ENCODE assay signal across 8 mouse cellular contexts in genomic region chr3:116661288-116661869, GRCm38 (mm10). TPM values are rescaled to one million over a fixed set of nuclear protein-coding genes. Genes with fewer than 3 reads are reported as not detected.
DNase-seq lines count a peak whose midpoint lies in the region; ATAC-seq lines count a peak whose summit lies in the region.

No protein-coding gene starts in this region.

- 3% methylated on average over 16 of the region's 16 CpGs for WGBS in kidney, embryonic 16.5 days
- WGBS in midbrain, embryonic 11.5 days = 9% methylated on average over 16 of the region's 16 CpGs

- intact Hi-C loops in left cerebral cortex, postnatal 14 days (cut with DNase I) = no loop called here
- intact Hi-C loops in gastrocnemius, postnatal 36 days (cut with DNase I) = loop anchor here (10.0 kb wide), 2 partner anchors 173 to 327 kb away; no protein-coding TSS in a partner anchor

- peak overlapping the region; percentile 65 for H3K4me2 ChIP-seq in kidney, embryonic 16.5 days (replicated peaks; ENCODE audit: low read depth, low read length)
- peak overlapping the region; percentile 75 for H3K4me2 ChIP-seq in midbrain, embryonic 11.5 days

- ATAC-seq in kidney, embryonic 16.5 days (ENCODE audit: low FRiP score, low TSS enrichment) = no peak
- 0 out of 2 replicates have a peak, but pooled peaks have one; percentile 0 for ATAC-seq in midbrain, embryonic 11.5 days (ENCODE audit: low FRiP score)

- no peak for DNase-seq in kidney, adult 11 months
- peak; percentile 53 for DNase-seq in adipocyte (ENCODE audit: low spot score)
- DNase-seq in forelimb bud, embryonic 11.5 days (ENCODE audit: low read depth, low spot score) = peak; percentile 14
- peak; percentile 95 for DNase-seq in midbrain, embryonic 11.5 days (ENCODE audit: low spot score, missing footprints)
- no peak for DNase-seq in left cerebral cortex, postnatal 14 days (ENCODE audit: low spot score in 2 of 2)
- DNase-seq in adrenal gland, postnatal 36 days = no peak
- DNase-seq in gastrocnemius, postnatal 36 days = no peak

- H3K27me3 ChIP-seq in kidney, embryonic 16.5 days (ENCODE audit: insufficient read depth, low read length) = no peaks in the 10 kb centered on the region
- H3K27me3 ChIP-seq in midbrain, embryonic 11.5 days (ENCODE audit: control insufficient read depth, insufficient read depth, low read length) = no peaks in the 10 kb centered on the region

- no peaks in the 10 kb centered on the region for H3K36me3 ChIP-seq in kidney, embryonic 16.5 days (ENCODE audit: insufficient read depth, low read length)
- H3K36me3 ChIP-seq in midbrain, embryonic 11.5 days (ENCODE audit: control insufficient read depth, insufficient read depth, low read length) = no peaks in the 10 kb centered on the region

- H3K9me3 ChIP-seq in kidney, embryonic 16.5 days (ENCODE audit: low read length) = no peaks in the 10 kb centered on the region
- H3K9me3 ChIP-seq in midbrain, embryonic 11.5 days (ENCODE audit: control insufficient read depth, low read length) = no peaks in the 10 kb centered on the region

- H3K9ac ChIP-seq in kidney, embryonic 16.5 days (replicated peaks; ENCODE audit: low read length) = peak overlapping the region; percentile 99
- H3K9ac ChIP-seq in midbrain, embryonic 11.5 days (ENCODE audit: low read length) = peak overlapping the region; percentile 97

- peak overlapping the region; percentile 95 for H3K4me3 ChIP-seq in kidney, embryonic 16.5 days (ENCODE audit: low read length)
- peak overlapping the region; percentile 95 for H3K4me3 ChIP-seq in midbrain, embryonic 11.5 days (ENCODE audit: low read depth, low read length)

- H3K27ac ChIP-seq in kidney, embryonic 16.5 days (ENCODE audit: low read length) = peak overlapping the region; percentile 96
- H3K27ac ChIP-seq in midbrain, embryonic 11.5 days (ENCODE audit: low read depth, low read length) = peak overlapping the region; percentile 80; the same call in 1 of the 2 replicates

- H3K4me1 ChIP-seq in kidney, embryonic 16.5 days (ENCODE audit: insufficient read depth, low read length) = peaks cover 26% of the 10 kb centered on the region
- peaks cover 19% of the 10 kb centered on the region for H3K4me1 ChIP-seq in midbrain, embryonic 11.5 days (ENCODE audit: control insufficient read depth, insufficient read depth, low read length)

RNA-seq across cellular contexts. Expression of gene Mfsd14a, which starts 1.1 kb away (rescaled TPM):
- 104 TPM in 2 replicates for polyA plus RNA-seq in kidney, embryonic 16.5 days (2015; fragmentation: Nextera tagmentation; extraction: Ambion mirVana)
- polyA plus RNA-seq in midbrain, embryonic 11.5 days (2014; fragmentation: Nextera tagmentation; extraction: Ambion mirVana) = 88.7 and 91.6 TPM in 2 replicates
- 10 to 100 TPM; 58.7 to 62.9 TPM for total RNA-seq in left cerebral cortex, postnatal 14 days (2021)
- total RNA-seq in adrenal gland, postnatal 36 days (2021) = 10 to 100 TPM; 61.3 to 61.7 TPM
- total RNA-seq in gastrocnemius, postnatal 36 days (2021) = 10 to 100 TPM; 10.2 to 11.0 TPM

RNA-seq across cellular contexts. Expression of gene Gm43191, which starts 19.7 kb away (rescaled TPM):
- 0.37 TPM in 1 of 2 replicates, not detected in the other for polyA plus RNA-seq in kidney, embryonic 16.5 days (2015; fragmentation: Nextera tagmentation; extraction: Ambion mirVana)
- not detected in 2 replicates for polyA plus RNA-seq in midbrain, embryonic 11.5 days (2014; fragmentation: Nextera tagmentation; extraction: Ambion mirVana)
- not detected for total RNA-seq in left cerebral cortex, postnatal 14 days (2021)
- not detected for total RNA-seq in adrenal gland, postnatal 36 days (2021)
- total RNA-seq in gastrocnemius, postnatal 36 days (2021) = not detected

RNA-seq across cellular contexts. Expression of gene Trmt13, which starts 47.0 kb away (rescaled TPM):
- polyA plus RNA-seq in kidney, embryonic 16.5 days (2015; fragmentation: Nextera tagmentation; extraction: Ambion mirVana) = 22.5 and 28.1 TPM in 2 replicates
- polyA plus RNA-seq in midbrain, embryonic 11.5 days (2014; fragmentation: Nextera tagmentation; extraction: Ambion mirVana) = 21.1 and 23.5 TPM in 2 replicates
- total RNA-seq in left cerebral cortex, postnatal 14 days (2021) = 10 to 100 TPM; 13.9 to 14.1 TPM
- 10 to 100 TPM; 11.3 to 14.7 TPM for total RNA-seq in adrenal gland, postnatal 36 days (2021)
- total RNA-seq in gastrocnemius, postnatal 36 days (2021) = 1 to 10 TPM; 3.9 to 5.3 TPM

RNA-seq across cellular contexts. Expression of gene Slc35a3, which starts 51.3 kb away (rescaled TPM):
- polyA plus RNA-seq in kidney, embryonic 16.5 days (2015; fragmentation: Nextera tagmentation; extraction: Ambion mirVana) = 18.2 and 18.4 TPM in 2 replicates
- polyA plus RNA-seq in midbrain, embryonic 11.5 days (2014; fragmentation: Nextera tagmentation; extraction: Ambion mirVana) = 7.9 and 8.2 TPM in 2 replicates
- 10 to 100 TPM; 14.1 to 15.9 TPM for total RNA-seq in left cerebral cortex, postnatal 14 days (2021)
- total RNA-seq in adrenal gland, postnatal 36 days (2021) = 10 to 100 TPM; 23.1 to 33.5 TPM
- total RNA-seq in gastrocnemius, postnatal 36 days (2021) = 1 to 10 TPM; 5.6 to 7.1 TPM

Comparison
In these comparisons a context has a peak if more than half of its experiments do, and no peak if none do; other contexts are left out.
1. DNase-seq: peak in adipocyte (single experiment), forelimb bud, embryonic 11.5 days (single experiment) and midbrain, embryonic 11.5 days (single experiment); none in kidney, adult 11 months (single experiment), left cerebral cortex, postnatal 14 days (0 of 2), adrenal gland, postnatal 36 days (0 of 2) and gastrocnemius, postnatal 36 days (0 of 2).
2. RNA of gene Mfsd14a, which starts 1.1 kb away (total RNA-seq): 58.7 to 62.9 TPM in left cerebral cortex, postnatal 14 days and 61.3 to 61.7 TPM in adrenal gland, postnatal 36 days; 10.2 to 11.0 TPM in gastrocnemius, postnatal 36 days; every median in the first group is over 4 times any median in the second.